Mouse (Mus musculus): ENCODE results near the gene Sae1. TPM values are rescaled to one million over a fixed set of nuclear protein-coding genes. Genes with fewer than 3 reads are reported as not detected.
A peak's percentile ranks its signal among the peaks of the same experiment; 100 is the strongest.
"Not testable (repeated sequence)": the region's sequence is repeated elsewhere in the genome, so short reads cannot be mapped to it uniquely, and the experiment has no call there.

The Sae1 gene
- total RNA-seq, 2 experiments from 2014 or later: 105 to 120 TPM

- DNase-seq (ENCODE audit: low spot score in 2 of 2): no peak
- intact Hi-C loops (cut with DNase I): loop anchor here (5.0 kb wide), 1 partner anchor 413 kb away; the partner anchor contains the start of genes Fkrp and Strn4
These were observed 16.9 kb upstream of the Sae1 start for GRCm38 (mm10) chr7:16404315-16405072.

- DNase-seq (ENCODE audit: low spot score in 2 of 2): peak; percentile 8 to 19
- intact Hi-C loops (cut with DNase I): loop anchor here (5.0 kb wide), 1 partner anchor 414 kb away; the partner anchor contains the start of genes Fkrp and Strn4
These were observed 15.7 kb upstream of the Sae1 start for GRCm38 (mm10) chr7:16402968-16403948.

- peak; percentile 11 to 25 for DNase-seq (ENCODE audit: low spot score in 2 of 2)
- intact Hi-C loops (cut with DNase I): loop anchor here (5.0 kb wide), 1 partner anchor 415 kb away; the partner anchor contains the start of genes Fkrp and Strn4
These were observed 14.8 kb upstream of the Sae1 start for GRCm38 (mm10) chr7:16402449-16402848.

- intact Hi-C loops (cut with DNase I): loop anchor here (2.0 to 5.0 kb wide), 2 partner anchors 213 to 415 kb away; partner anchors contain the start of genes Arhgap35, Fkrp and Strn4
- DNase-seq (ENCODE audit: low spot score in 2 of 2): peak; percentile 28 to 34
These were observed 14.4 kb upstream of the Sae1 start for GRCm38 (mm10) chr7:16401991-16402431.

GRCm38 (mm10) chr7:16400689-16401611 is 13.3 kb upstream of the Sae1 start, which contains the start of gene Zc3h4:
Gene Zc3h4, plus strand, starts transcription at chr7:16400910.
- peak; percentile 84 to 85 for DNase-seq (ENCODE audit: low spot score in 2 of 2)
- intact Hi-C loops (cut with DNase I): loop anchor here (2.0 to 5.0 kb wide), 2 partner anchors 214 to 416 kb away; partner anchors contain the start of genes Arhgap35, Fkrp and Strn4

- peak; percentile 99 for DNase-seq (ENCODE audit: low spot score in 2 of 2)
- intact Hi-C loops (cut with DNase I): loop anchor here (2.0 to 5.0 kb wide), 2 partner anchors 215 to 417 kb away; partner anchors contain the start of genes Arhgap35, Fkrp and Strn4
These were observed 12.4 kb upstream of the Sae1 start for GRCm38 (mm10) chr7:16399820-16400688.

- peak; percentile 88 to 96 for DNase-seq (ENCODE audit: low spot score in 2 of 2)
- intact Hi-C loops (cut with DNase I): no loop called here
These were observed 11.7 kb upstream of the Sae1 start for GRCm38 (mm10) chr7:16399098-16399819.

GRCm38 (mm10) chr7:16398387-16399050 is 10.9 kb upstream of the Sae1 start:
- no peak for DNase-seq (ENCODE audit: low spot score in 2 of 2)
- intact Hi-C loops (cut with DNase I): no loop called here

- no peak for DNase-seq (ENCODE audit: low spot score in 2 of 2)
- intact Hi-C loops (cut with DNase I): no loop called here
These were observed 9.9 kb upstream of the Sae1 start for GRCm38 (mm10) chr7:16397465-16397864.

- DNase-seq (ENCODE audit: low spot score in 2 of 2): peak; percentile 47 to 65
- intact Hi-C loops (cut with DNase I): loop anchor here (1.0 kb wide), 2 partner anchors 30 to 67 kb away; no protein-coding TSS in a partner anchor
These were observed 8.3 kb upstream of the Sae1 start for GRCm38 (mm10) chr7:16395944-16396343.

GRCm38 (mm10) chr7:16392923-16393322 is 5.3 kb upstream of the Sae1 start:
- intact Hi-C loops (cut with DNase I): no loop called here
- no peak for DNase-seq (ENCODE audit: low spot score in 2 of 2)

- intact Hi-C loops (cut with DNase I): loop anchor here (5.0 kb wide), 1 partner anchor 77 kb away; no protein-coding TSS in a partner anchor
These were observed 2.3 kb upstream of the Sae1 start for GRCm38 (mm10) chr7:16389942-16390341.

GRCm38 (mm10) chr7:16376505-16376904 is 11.1 kb downstream of the Sae1 start:
- DNase-seq (ENCODE audit: low spot score in 2 of 2): peak in 1 of 2 experiments; percentile 46
- intact Hi-C loops (cut with DNase I): no loop called here

More at GRCm38 (mm10) chr7:16389942-16390341, 2.3 kb upstream of the Sae1 start:
- not testable (repeated sequence) for DNase-seq (ENCODE audit: low spot score in 2 of 2)

- intact Hi-C loops (cut with DNase I): no loop called here
These were observed 12.6 kb downstream of the Sae1 start for GRCm38 (mm10) chr7:16374989-16375388.

GRCm38 (mm10) chr7:16373719-16374118 is 13.9 kb downstream of the Sae1 start:
- intact Hi-C loops (cut with DNase I): loop anchor here (1.0 kb wide), 1 partner anchor 79 kb away; no protein-coding TSS in a partner anchor
- DNase-seq (ENCODE audit: low spot score in 2 of 2): no peak

More at GRCm38 (mm10) chr7:16374989-16375388, 12.6 kb downstream of the Sae1 start:
- DNase-seq (ENCODE audit: low spot score in 2 of 2): no peak

- intact Hi-C loops (cut with DNase I): no loop called here
- no peak for DNase-seq (ENCODE audit: low spot score in 2 of 2)
These were observed 17.0 kb downstream of the Sae1 start for GRCm38 (mm10) chr7:16370596-16370995.
